Mouse (Mus musculus) ovary, adult 18-20 months (tissue): Measurements from ENCODE around the gene Dnal4.
A peak's percentile ranks its signal among the peaks of the same experiment; 100 is the strongest.

Experiments
- DNase-seq: peaks from one replicate; pipeline ENCODE4 v3.0.0; 2022; ENCODE audit warnings: low spot score, mixed read lengths

Gene Dnal4

GRCm38 (mm10) chr15:79800701-79801100 lies 23.1 kb upstream of the Dnal4 start:
- no peak for DNase-seq

- DNase-seq = no peak
Observed at GRCm38 (mm10) chr15:79798591-79798990, 20.9 kb upstream of the Dnal4 start.

GRCm38 (mm10) chr15:79797680-79798079 lies 20.0 kb upstream of the Dnal4 start:
- no peak for DNase-seq

GRCm38 (mm10) chr15:79797096-79797495 lies 19.4 kb upstream of the Dnal4 start:
- DNase-seq = no peak

- DNase-seq = no peak
Observed at GRCm38 (mm10) chr15:79796256-79796655, 18.6 kb upstream of the Dnal4 start.

- DNase-seq = no peak
Observed at GRCm38 (mm10) chr15:79794173-79794572, 16.5 kb upstream of the Dnal4 start.

GRCm38 (mm10) chr15:79793076-79793475 lies 15.4 kb upstream of the Dnal4 start:
- no peak for DNase-seq

GRCm38 (mm10) chr15:79792455-79792854 lies 14.8 kb upstream of the Dnal4 start:
- DNase-seq = no peak

- DNase-seq = no peak
Observed at GRCm38 (mm10) chr15:79791502-79791901, 13.9 kb upstream of the Dnal4 start.

- no peak for DNase-seq
Observed at GRCm38 (mm10) chr15:79790905-79791304, 13.3 kb upstream of the Dnal4 start.

- no peak for DNase-seq
Observed at GRCm38 (mm10) chr15:79790111-79790510, 12.5 kb upstream of the Dnal4 start.

- no peak for DNase-seq
Observed at GRCm38 (mm10) chr15:79787815-79788214, 10.2 kb upstream of the Dnal4 start.

GRCm38 (mm10) chr15:79785056-79785455 lies 7.4 kb upstream of the Dnal4 start:
- DNase-seq = no peak

- no peak for DNase-seq
Observed at GRCm38 (mm10) chr15:79775662-79776061, 2.0 kb downstream of the Dnal4 start.

- DNase-seq = peak; percentile 95
Observed at GRCm38 (mm10) chr15:79774117-79775027, 3.3 kb downstream of the Dnal4 start.

GRCm38 (mm10) chr15:79770629-79771240 lies 6.9 kb downstream of the Dnal4 start:
- DNase-seq = no peak

GRCm38 (mm10) chr15:79768302-79768701 lies 9.3 kb downstream of the Dnal4 start:
- no peak for DNase-seq

GRCm38 (mm10) chr15:79767327-79767961 lies 10.2 kb downstream of the Dnal4 start:
- DNase-seq = no peak

GRCm38 (mm10) chr15:79766586-79767071 lies 11.0 kb downstream of the Dnal4 start:
- DNase-seq = no peak

GRCm38 (mm10) chr15:79766168-79766567 lies 11.5 kb downstream of the Dnal4 start:
- no peak for DNase-seq

GRCm38 (mm10) chr15:79765361-79765760 lies 12.3 kb downstream of the Dnal4 start:
- DNase-seq = no peak

GRCm38 (mm10) chr15:79764539-79765267 lies 12.9 kb downstream of the Dnal4 start:
- no peak for DNase-seq
